Mouse (Mus musculus) mammary gland, adult 2 months (tissue): ENCODE measurements around the gene Lrfn1. TPM values are rescaled to one million over a fixed set of nuclear protein-coding genes. Genes with fewer than 3 reads are reported as not detected.

ENCODE experiments used
- polyA plus RNA-seq: library from polyadenylated mRNA; depleted of rRNA; stranded (reverse); fragments of >200 nt; gene quantifications from 2 replicates; pipeline ENCODE4 v1.2.3, GENCODE M21; 2012; ENCODE audit warnings: low replicate concordance; rRNA removed

Gene Lrfn1
- polyA plus RNA-seq: 3.9 and 9.0 TPM in 2 replicates

DNA sequence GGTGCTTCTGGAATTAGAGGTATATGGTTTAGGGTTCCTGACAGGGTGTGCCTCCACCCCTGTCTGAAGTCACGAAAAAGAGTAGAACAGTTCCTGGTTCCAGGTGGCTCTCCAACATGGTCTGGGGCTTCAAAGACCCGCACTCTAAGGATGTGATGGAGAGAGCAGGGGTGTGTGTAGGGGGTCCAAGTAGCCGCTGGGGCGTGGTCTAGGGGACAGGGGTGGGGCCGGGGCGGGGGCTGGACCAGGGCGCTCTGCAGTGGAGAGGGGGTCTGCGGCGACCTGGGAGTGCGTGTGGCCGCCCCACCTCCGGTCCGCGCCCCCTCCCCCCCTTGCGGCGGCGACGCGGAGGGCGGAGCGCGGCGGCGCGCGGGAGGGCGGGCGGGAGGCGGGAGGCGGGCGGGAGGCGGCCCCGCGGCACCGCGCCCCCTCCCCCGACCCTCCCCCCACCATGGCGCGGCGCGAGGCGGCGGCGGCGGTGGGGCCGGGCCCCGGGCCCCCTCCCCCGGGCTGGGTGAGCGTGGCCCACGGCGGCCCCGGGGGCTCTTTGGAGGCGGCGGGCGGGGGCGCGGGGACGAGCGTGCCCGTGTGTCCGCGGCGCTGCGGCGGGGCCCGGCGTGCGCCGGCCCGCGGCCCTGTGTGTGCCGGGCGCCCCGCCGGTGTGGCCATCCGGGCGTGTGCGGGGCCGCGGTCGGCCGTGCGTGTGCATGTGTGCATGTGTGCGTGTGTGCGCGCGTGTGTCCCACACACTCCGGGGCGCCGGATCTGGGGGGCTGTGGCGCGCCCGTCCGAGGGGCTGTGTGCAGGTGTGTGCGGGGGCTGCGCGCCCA is at the start of gene Lrfn1:
Gene Lrfn1 (plus strand): TSS at position 450 of the 830 bp plus-strand sequence.

DNA sequence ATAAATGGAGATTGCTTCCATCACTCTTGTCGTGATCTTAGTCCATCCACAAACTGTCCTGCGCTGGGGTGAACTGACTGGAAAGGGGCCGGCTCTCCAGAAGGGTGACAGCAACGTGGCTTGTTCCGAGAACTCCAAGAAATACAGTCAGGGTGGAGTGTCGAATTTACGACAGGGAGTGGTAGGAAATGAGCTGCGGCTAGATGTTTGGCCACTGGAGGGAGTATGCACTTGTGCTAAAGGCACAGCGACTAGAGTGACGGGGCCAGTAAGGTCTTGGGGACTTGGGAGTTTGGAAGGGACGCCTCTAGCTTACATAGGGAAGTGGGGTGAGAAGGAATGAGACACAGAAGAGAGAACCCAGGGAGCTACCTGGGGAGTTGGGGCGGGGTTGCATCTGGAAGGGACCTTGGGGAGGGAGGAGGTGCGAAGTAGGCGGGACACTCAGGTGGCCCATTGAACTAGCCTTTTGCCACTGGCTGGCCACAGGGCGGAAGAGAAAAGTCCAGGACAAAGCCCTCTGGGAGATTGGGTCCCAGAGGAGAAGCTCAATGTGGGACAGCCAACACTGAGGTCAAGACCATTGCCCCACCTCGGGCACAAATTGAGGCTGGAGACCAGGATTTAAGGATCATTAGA is 14.7 kb upstream of the Lrfn1 start, which contains the start of gene Gmfg:
Gene Gmfg (plus strand): TSS at position 516 of the 639 bp plus-strand sequence.

DNA sequence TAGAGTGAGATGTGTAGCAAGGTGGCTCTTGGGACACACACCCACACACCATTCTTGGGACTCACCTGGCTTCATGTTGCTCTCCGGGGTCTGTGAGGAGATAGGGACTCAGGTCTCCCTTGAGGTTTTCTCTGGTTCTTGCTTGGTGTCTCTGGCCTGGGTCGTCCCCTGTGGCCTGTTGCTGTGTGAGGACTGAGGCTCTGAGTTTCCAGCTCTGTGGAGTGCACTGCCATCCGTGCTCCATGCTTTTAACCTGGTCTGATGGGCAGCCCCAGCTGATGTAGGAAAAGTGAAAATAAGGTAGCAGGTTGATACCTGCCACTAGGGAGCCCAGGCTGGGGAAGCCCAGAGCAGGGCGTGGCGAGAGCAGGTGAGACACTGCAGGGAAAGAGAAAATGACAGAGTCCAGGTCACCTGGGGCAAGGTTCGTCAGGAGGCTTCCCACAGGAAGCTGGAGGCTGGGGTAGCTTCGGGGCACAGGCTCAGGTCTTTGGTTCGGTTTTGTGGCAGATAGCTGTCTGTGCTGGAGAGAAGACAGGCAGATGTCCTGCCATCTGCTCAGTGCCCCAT is 58.7 kb downstream of the Lrfn1 start, which contains the start of gene Ifnl2:
Gene Ifnl2 (minus strand): TSS at position 51 of the 570 bp plus-strand sequence.

Other genes starting within 250 kb of the Lrfn1 start
- 2.6 and 9.5 TPM in 2 replicates for gene Eid2, start 184.1 kb upstream of the Lrfn1 start, polyA plus RNA-seq
- 7.4 and 19.4 TPM in 2 replicates for gene Eid2b, start 174.2 kb upstream of the Lrfn1 start, polyA plus RNA-seq
- gene Selenov, start 160.8 kb upstream of the Lrfn1 start, polyA plus RNA-seq: not detected in 2 replicates
- gene Dll3, start 149.7 kb upstream of the Lrfn1 start, polyA plus RNA-seq: 0.11 TPM in 1 of 2 replicates, not detected in the other
- 90.3 and 103 TPM in 2 replicates for gene Timm50, start 139.9 kb upstream of the Lrfn1 start, polyA plus RNA-seq
- gene Supt5, start 113.2 kb upstream of the Lrfn1 start, polyA plus RNA-seq: 114 and 125 TPM in 2 replicates
- gene Rps16, start 101.3 kb upstream of the Lrfn1 start, polyA plus RNA-seq: 1,024 and 1,255 TPM in 2 replicates
- gene Plekhg2, start 79.4 kb upstream of the Lrfn1 start, polyA plus RNA-seq: 35.6 and 63.3 TPM in 2 replicates
- 63.8 and 131 TPM in 2 replicates for gene Zfp36, start 71.7 kb upstream of the Lrfn1 start, polyA plus RNA-seq
- 54.4 and 58.2 TPM in 2 replicates for gene Med29, start 59.3 kb upstream of the Lrfn1 start, polyA plus RNA-seq
- gene Paf1, start 59.0 kb upstream of the Lrfn1 start, polyA plus RNA-seq: 89.1 and 121 TPM in 2 replicates
- gene Gmfg, start 14.5 kb upstream of the Lrfn1 start, polyA plus RNA-seq: 21.0 and 30.6 TPM in 2 replicates
- not detected in 2 replicates for gene Ifnl2, start 58.5 kb downstream of the Lrfn1 start, polyA plus RNA-seq
- not detected in 2 replicates for gene Ifnl3, start 70.9 kb downstream of the Lrfn1 start, polyA plus RNA-seq
- 0.91 TPM in 1 of 2 replicates, not detected in the other for gene Sycn, start 88.9 kb downstream of the Lrfn1 start, polyA plus RNA-seq
- gene Nccrp1, start 95.3 kb downstream of the Lrfn1 start, polyA plus RNA-seq: 1.0 and 2.2 TPM in 2 replicates
- 94.8 and 122 TPM in 2 replicates for gene Samd4b, start 146.2 kb downstream of the Lrfn1 start, polyA plus RNA-seq
- 17.6 and 40.2 TPM in 2 replicates for gene Pak4, start 146.2 kb downstream of the Lrfn1 start, polyA plus RNA-seq
- gene Acp7, start 179.4 kb downstream of the Lrfn1 start, polyA plus RNA-seq: 1.3 TPM in 1 of 2 replicates, not detected in the other
- 12.5 and 18.3 TPM in 2 replicates for gene Fbxo27, start 240.9 kb downstream of the Lrfn1 start, polyA plus RNA-seq